Mouse (Mus musculus): ENCODE measurements at regions not wholly inside any gene's neighbourhood (a gene's known extent, or its start where the extent isn't known, plus 50 kb on each side); places are given as distances from the start of the nearest gene placed in this dataset.

GRCm38 (mm10) chr1:190041096-190041706 is 119.0 kb upstream of the Smyd2 start:
- Histone ChIP-seq H3K27me3 (no peaks in the 10 kb centered on the region), H3K36me3 (no peaks in the 10 kb centered on the region), H3K4me3 (no peak overlapping the region), H3K9me3 (replicated peaks) (no peaks in the 10 kb centered on the region), H3K4me1 (replicated peaks) (peaks cover 8% of the 10 kb centered on the region; the same call in 1 of the 2 replicates), H3K27ac (no peak overlapping the region), H3K9ac (no peak overlapping the region), H3K4me2 (no peak overlapping the region)
- no peak for ATAC-seq (replicated peaks; ENCODE audit: insufficient number of reproducible peaks, insufficient read depth, low FRiP score, low read depth)
- WGBS: 58% methylated on average over 7 of the region's 7 CpGs

GRCm38 (mm10) chr1:190038046-190038445 is 115.9 kb upstream of the Smyd2 start:
- no peak overlapping the region for H3K4me2 ChIP-seq
- H3K4me3 ChIP-seq: no peak overlapping the region
- 20% methylated on average over 5 of the region's 5 CpGs for WGBS
- peaks cover 14% of the 10 kb centered on the region for H3K4me1 ChIP-seq (replicated peaks)
- no peaks in the 10 kb centered on the region for H3K36me3 ChIP-seq
- no peaks in the 10 kb centered on the region for H3K27me3 ChIP-seq
- no peaks in the 10 kb centered on the region for H3K9me3 ChIP-seq (replicated peaks)
- H3K9ac ChIP-seq: no peak overlapping the region
- no peak for ATAC-seq (replicated peaks; ENCODE audit: insufficient number of reproducible peaks, insufficient read depth, low FRiP score, low read depth)
- 0 out of 2 replicates have a peak overlapping the region, but pooled peaks have one; percentile 4 for H3K27ac ChIP-seq

- Histone ChIP-seq H3K4me1 (replicated peaks) (peaks cover 14% of the 10 kb centered on the region), H3K27ac (no peak overlapping the region), H3K27me3 (no peaks in the 10 kb centered on the region), H3K4me3 (no peak overlapping the region), H3K36me3 (no peaks in the 10 kb centered on the region), H3K9me3 (replicated peaks) (no peaks in the 10 kb centered on the region), H3K9ac (no peak overlapping the region), H3K4me2 (no peak overlapping the region)
- 78% methylated on average over 6 of the region's 6 CpGs for WGBS
- no peak for ATAC-seq (replicated peaks; ENCODE audit: insufficient number of reproducible peaks, insufficient read depth, low FRiP score, low read depth)
These were observed 114.6 kb upstream of the Smyd2 start for GRCm38 (mm10) chr1:190036726-190037125.

GRCm38 (mm10) chr1:190035935-190036334 is 113.8 kb upstream of the Smyd2 start:
- H3K4me1 ChIP-seq (replicated peaks): peaks cover 14% of the 10 kb centered on the region
- no peaks in the 10 kb centered on the region for H3K27me3 ChIP-seq
- H3K9me3 ChIP-seq (replicated peaks): no peaks in the 10 kb centered on the region
- WGBS: 72% methylated on average over 11 of the region's 11 CpGs
- H3K9ac ChIP-seq: no peak overlapping the region
- H3K4me2 ChIP-seq: no peak overlapping the region
- ATAC-seq (replicated peaks; ENCODE audit: insufficient number of reproducible peaks, insufficient read depth, low FRiP score, low read depth): no peak
- H3K36me3 ChIP-seq: no peaks in the 10 kb centered on the region
- H3K4me3 ChIP-seq: no peak overlapping the region
- H3K27ac ChIP-seq: no peak overlapping the region

- no peaks in the 10 kb centered on the region for H3K9me3 ChIP-seq (replicated peaks)
- no peak overlapping the region for H3K4me2 ChIP-seq
- no peaks in the 10 kb centered on the region for H3K27me3 ChIP-seq
- H3K4me3 ChIP-seq: no peak overlapping the region
- H3K36me3 ChIP-seq: no peaks in the 10 kb centered on the region
- H3K4me1 ChIP-seq (replicated peaks): peaks cover 14% of the 10 kb centered on the region
- no peak for ATAC-seq (replicated peaks; ENCODE audit: insufficient number of reproducible peaks, insufficient read depth, low FRiP score, low read depth)
- H3K27ac ChIP-seq: no peak overlapping the region
- 43% methylated on average over 5 of the region's 5 CpGs for WGBS
- no peak overlapping the region for H3K9ac ChIP-seq
These were observed 111.9 kb upstream of the Smyd2 start for GRCm38 (mm10) chr1:190034091-190034490.

GRCm38 (mm10) chr1:190027536-190027935 is 105.4 kb upstream of the Smyd2 start:
- no peaks in the 10 kb centered on the region for H3K9me3 ChIP-seq (replicated peaks)
- no peak overlapping the region for H3K9ac ChIP-seq
- H3K27me3 ChIP-seq: no peaks in the 10 kb centered on the region
- no peak overlapping the region for H3K27ac ChIP-seq
- H3K4me3 ChIP-seq: no peak overlapping the region
- H3K36me3 ChIP-seq: no peaks in the 10 kb centered on the region
- 29% methylated on average over 8 of the region's 8 CpGs for WGBS
- no peaks in the 10 kb centered on the region for H3K4me1 ChIP-seq (replicated peaks)
- H3K4me2 ChIP-seq: no peak overlapping the region
- no peak for ATAC-seq (replicated peaks; ENCODE audit: insufficient number of reproducible peaks, insufficient read depth, low FRiP score, low read depth)

- Histone ChIP-seq H3K9me3 (replicated peaks) (no peaks in the 10 kb centered on the region), H3K4me2 (no peak overlapping the region), H3K4me3 (no peak overlapping the region), H3K27me3 (no peaks in the 10 kb centered on the region), H3K9ac (no peak overlapping the region), H3K27ac (no peak overlapping the region), H3K36me3 (no peaks in the 10 kb centered on the region), H3K4me1 (replicated peaks) (peaks cover 12% of the 10 kb centered on the region)
- ATAC-seq (replicated peaks; ENCODE audit: insufficient number of reproducible peaks, insufficient read depth, low FRiP score, low read depth): no peak
- 76% methylated on average over 6 of the region's 6 CpGs for WGBS
These were observed 87.3 kb upstream of the Smyd2 start for GRCm38 (mm10) chr1:190009466-190009865.

- Histone ChIP-seq H3K4me2 (no peak overlapping the region), H3K27me3 (no peaks in the 10 kb centered on the region), H3K9ac (no peak overlapping the region), H3K4me3 (no peak overlapping the region), H3K4me1 (replicated peaks) (peaks cover 12% of the 10 kb centered on the region), H3K27ac (no peak overlapping the region), H3K9me3 (replicated peaks) (no peaks in the 10 kb centered on the region), H3K36me3 (no peaks in the 10 kb centered on the region)
- WGBS: 49% methylated on average over 7 of the region's 7 CpGs
- 0 out of 2 replicates have a peak, but pooled peaks have one; percentile 50 for ATAC-seq (replicated peaks; ENCODE audit: insufficient number of reproducible peaks, insufficient read depth, low FRiP score, low read depth)
These were observed 85.1 kb upstream of the Smyd2 start for GRCm38 (mm10) chr1:190007271-190007670.

GRCm38 (mm10) chr1:190001084-190001483 is 78.9 kb upstream of the Smyd2 start:
- Histone ChIP-seq H3K36me3 (no peaks in the 10 kb centered on the region), H3K4me1 (replicated peaks) (no peaks in the 10 kb centered on the region), H3K9ac (no peak overlapping the region), H3K27ac (no peak overlapping the region), H3K4me2 (no peak overlapping the region), H3K27me3 (no peaks in the 10 kb centered on the region), H3K4me3 (no peak overlapping the region), H3K9me3 (replicated peaks) (no peaks in the 10 kb centered on the region)
- ATAC-seq (replicated peaks; ENCODE audit: insufficient number of reproducible peaks, insufficient read depth, low FRiP score, low read depth): no peak
- whole genome bisulfite sequencing: 79% methylated on average over 4 of the region's 4 CpGs

- Histone ChIP-seq H3K36me3 (no peaks in the 10 kb centered on the region), H3K4me3 (no peak overlapping the region), H3K27ac (no peak overlapping the region), H3K9me3 (replicated peaks) (no peaks in the 10 kb centered on the region), H3K4me2 (no peak overlapping the region), H3K27me3 (no peaks in the 10 kb centered on the region), H3K9ac (no peak overlapping the region), H3K4me1 (replicated peaks) (peaks cover 11% of the 10 kb centered on the region)
- ATAC-seq (replicated peaks; ENCODE audit: insufficient number of reproducible peaks, insufficient read depth, low FRiP score, low read depth): no peak
- 14% methylated on average over 5 of the region's 5 CpGs for WGBS
These were observed 71.5 kb upstream of the Smyd2 start for GRCm38 (mm10) chr1:189993706-189994105.

- Histone ChIP-seq H3K4me1 (replicated peaks) (peaks cover 11% of the 10 kb centered on the region), H3K9ac (no peak overlapping the region), H3K27ac (no peak overlapping the region), H3K27me3 (no peaks in the 10 kb centered on the region), H3K4me2 (no peak overlapping the region), H3K36me3 (no peaks in the 10 kb centered on the region), H3K9me3 (replicated peaks) (no peaks in the 10 kb centered on the region), H3K4me3 (no peak overlapping the region)
- 80% methylated on average over 3 of the region's 3 CpGs for WGBS
- ATAC-seq (replicated peaks; ENCODE audit: insufficient number of reproducible peaks, insufficient read depth, low FRiP score, low read depth): no peak
These were observed 71.1 kb upstream of the Smyd2 start for GRCm38 (mm10) chr1:189993221-189993620.

GRCm38 (mm10) chr1:189991089-189991488 is 68.9 kb upstream of the Smyd2 start:
- Histone ChIP-seq H3K9me3 (replicated peaks) (no peaks in the 10 kb centered on the region), H3K4me2 (no peak overlapping the region), H3K36me3 (no peaks in the 10 kb centered on the region), H3K27me3 (no peaks in the 10 kb centered on the region), H3K27ac (no peak overlapping the region), H3K4me3 (no peak overlapping the region), H3K4me1 (replicated peaks) (peaks cover 11% of the 10 kb centered on the region), H3K9ac (no peak overlapping the region)
- no peak for ATAC-seq (replicated peaks; ENCODE audit: insufficient number of reproducible peaks, insufficient read depth, low FRiP score, low read depth)
- WGBS: 88% methylated on average over 3 of the region's 3 CpGs

Data from heart, embryonic 15.5 days (tissue).